Mouse (Mus musculus): ENCODE data around the gene Polr2f.

GRCm38 (mm10) chr15:79192450-79192849 lies 51.6 kb downstream of the Polr2f start:
- TF ChIP-seq POLR2A (IDR thresholded peaks at IDR 0.05; ENCODE audit: insufficient read depth, low read depth, low read length): no peak
- no peak for TF ChIP-seq CTCF (IDR thresholded peaks at IDR 0.05; ENCODE audit: insufficient read depth, low read depth, low read length)

Measured in olfactory bulb, adult 2 months (tissue).